Mouse (Mus musculus): Measurements from ENCODE around the gene Nlrp2.

Nlrp2 gene

DNA sequence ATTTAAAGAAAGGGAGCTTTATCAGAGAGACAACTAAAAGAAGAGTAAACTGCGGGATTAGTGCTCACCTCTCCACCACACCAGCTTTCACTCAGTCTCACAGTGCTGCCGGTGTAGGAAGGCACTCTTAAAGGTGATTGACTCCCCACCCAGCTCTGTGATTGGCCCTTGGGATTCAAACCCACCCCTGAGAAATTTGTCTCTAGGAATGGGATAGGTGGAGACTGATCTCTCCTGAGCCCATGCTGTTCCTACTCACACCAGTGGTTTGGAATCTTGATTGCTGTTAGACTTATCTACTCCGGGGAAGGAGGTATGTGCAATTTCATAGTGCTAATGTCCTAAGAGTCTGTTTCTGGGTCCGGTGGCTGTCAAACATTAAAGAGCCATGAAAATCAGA, at the start of gene Nlrp2:
Nlrp2 (minus strand) TSS at position 101 of the 400 bp plus-strand sequence.
- DNase-seq (ENCODE audit: low spot score) = no peak

DNA sequence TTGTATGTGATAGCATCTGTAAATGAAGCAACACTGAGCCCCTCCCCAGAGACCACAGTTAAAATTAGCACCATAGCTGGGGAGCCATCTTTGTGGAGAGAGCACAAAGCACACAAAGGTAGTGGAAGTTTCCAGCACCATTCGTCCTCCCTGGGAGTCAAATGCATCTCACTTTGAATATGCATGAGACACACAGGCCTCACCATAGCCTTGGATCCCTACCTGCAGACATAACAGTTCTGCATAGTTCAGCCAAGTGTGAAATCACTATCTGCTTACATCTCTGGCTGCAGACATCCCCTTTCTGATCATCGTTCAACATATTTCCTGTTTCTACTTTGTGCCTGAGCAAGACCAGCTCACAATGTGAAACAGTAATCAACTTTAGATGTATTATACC, 15.9 kb upstream of the Nlrp2 start:
- DNase-seq (ENCODE audit: low spot score) = no peak

DNA sequence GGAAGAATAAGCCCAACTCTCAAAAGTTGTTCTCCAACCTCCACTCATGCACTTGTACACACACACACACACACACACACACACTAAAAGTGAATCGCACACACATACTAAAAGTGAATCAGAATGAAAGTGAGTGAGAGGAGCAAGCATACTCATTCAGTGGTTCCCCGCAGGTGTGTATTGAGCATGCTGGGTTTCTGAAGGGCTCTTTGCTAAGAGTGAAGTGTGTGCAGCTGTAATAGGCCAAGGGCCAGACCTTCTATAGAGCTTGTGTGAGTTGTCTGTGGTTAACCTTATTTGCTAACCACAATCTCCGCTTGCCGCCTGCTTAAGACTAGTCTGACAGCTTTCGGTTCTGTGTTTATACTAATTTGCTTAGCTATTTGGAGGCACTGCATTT, 12.8 kb upstream of the Nlrp2 start:
- no peak for DNase-seq (ENCODE audit: low spot score)

DNA sequence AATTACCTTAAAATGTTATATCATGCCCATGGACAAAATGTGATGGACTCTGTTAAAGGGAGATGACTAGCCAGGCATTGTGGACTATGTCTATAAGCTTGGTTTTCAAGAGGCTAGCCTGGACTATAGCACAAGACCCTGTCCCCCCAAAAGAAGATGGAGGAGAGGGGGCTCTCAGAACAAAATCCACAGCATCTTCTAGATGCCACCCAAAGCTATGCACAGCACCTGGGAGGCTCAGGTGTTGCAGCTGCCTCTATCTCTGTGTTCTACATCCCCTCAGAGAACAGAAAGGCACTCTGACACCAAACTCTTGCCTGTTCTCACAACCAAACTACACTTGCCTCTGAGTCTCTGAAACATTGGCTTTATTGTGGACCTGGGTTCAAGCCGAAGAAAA, 598 bp downstream of the Nlrp2 start, which contains the start of gene Gm5065:
Gm5065 (plus strand) TSS at position 301 of the 400 bp plus-strand sequence.
- DNase-seq (ENCODE audit: low spot score) = no peak

DNA sequence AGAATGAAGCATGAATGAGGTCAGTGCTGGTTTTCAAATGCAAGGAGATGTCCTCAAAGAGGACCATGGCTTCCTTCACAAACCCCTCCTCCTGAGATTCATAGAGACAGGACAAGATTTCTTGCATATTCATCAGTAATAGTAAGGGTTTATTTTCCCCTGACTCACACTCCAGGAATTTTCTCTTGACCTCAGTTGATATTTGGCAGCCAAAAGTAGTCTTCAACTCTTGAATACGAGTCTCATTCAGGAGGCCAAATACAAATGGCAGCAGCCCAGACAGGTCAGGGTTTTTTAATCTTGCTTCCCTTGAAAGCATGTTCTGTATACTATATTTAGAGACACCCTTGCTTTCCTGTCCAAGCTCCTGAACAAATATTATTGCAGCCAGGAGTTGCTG, 23.3 kb downstream of the Nlrp2 start:
- DNase-seq (ENCODE audit: low spot score) = no peak

DNA sequence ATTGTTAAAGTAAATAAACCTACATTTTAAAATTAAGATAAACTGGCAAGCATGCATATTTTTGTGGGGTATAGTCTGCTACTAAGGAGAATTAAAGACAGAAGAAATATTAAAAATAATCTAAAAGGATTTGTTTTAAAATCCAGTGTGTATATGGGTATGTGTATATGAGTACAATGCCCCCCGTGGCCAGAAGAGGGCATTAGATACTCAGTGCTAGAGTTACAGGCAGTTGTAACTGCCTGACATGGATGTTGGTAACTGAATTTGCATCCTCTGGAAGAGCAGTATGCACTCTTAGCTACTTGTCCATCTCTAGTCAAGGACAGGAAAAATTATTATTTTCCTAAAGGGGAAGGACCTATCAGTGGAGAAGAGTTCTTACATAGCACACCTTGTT, 62.6 kb downstream of the Nlrp2 start:
- DNase-seq (ENCODE audit: low spot score) = no peak

DNA sequence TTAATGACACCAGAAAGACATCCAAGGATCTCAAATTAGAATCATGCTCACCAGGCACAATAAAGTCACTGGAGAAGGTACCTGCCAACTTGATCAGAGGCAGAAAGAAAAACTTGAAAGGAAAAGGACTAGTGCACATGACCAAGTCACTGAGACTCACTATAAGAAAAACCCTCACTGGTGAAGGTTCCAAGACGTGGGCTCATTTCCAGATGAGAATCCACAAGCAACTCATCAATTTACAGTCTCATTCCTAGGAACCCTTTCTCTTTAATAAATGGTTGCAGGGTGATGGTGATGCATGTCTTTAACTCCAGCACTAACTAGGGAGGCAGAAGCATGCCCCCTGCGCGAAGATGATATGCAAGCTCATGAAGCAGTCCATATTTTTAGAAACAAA, 87.8 kb downstream of the Nlrp2 start:
- no peak for DNase-seq (ENCODE audit: low spot score)

Data from embryo, embryonic 10.5 days (tissue).